Mouse (Mus musculus): ENCODE data around the gene Cyp4f16.
A peak's percentile ranks its signal among the peaks of the same experiment; 100 is the strongest.
"Not testable (repeated sequence)": the region's sequence is repeated elsewhere in the genome, so short reads cannot be mapped to it uniquely, and the experiment has no call there.

Cyp4f16 gene

DNA sequence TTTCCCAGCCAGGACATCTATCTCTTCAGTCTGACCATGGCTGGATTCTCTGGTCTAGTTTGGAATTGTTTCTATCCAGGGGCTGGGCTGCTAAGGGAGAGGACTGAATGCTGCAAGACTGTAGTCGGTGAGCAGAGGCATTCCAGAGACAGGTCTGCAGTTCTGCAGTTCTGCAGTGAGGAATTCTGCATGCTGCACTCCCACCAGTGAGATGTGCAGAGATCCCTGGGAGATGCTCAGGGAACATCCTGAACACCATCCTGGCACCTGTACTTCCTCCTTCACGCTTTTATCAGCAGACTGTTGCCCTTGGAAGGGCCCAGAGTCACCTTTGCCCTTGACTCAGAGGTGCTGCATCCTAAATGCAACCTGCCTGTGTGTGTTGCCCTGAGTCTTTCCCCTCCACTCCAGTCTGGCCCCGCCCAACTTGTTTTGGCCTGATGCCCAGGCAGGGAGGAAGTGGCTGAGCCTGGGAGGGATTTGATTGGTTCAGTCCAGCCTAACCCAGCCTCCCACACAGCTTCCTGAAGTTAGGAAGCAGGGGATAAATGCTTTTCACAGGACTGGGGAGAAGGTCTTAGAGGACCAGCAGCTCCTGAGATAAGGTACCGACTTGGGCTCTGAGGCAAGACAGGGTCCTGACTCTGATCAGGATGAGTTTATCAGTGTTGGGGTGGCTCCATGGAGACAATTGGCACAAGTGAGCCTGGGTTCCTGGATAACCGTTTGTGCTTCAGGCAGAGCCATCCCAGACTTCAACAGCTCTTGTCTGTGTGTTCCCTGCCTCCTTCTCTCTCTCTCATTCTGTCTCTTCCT lies at the start of gene Cyp4f16:
TSS of gene Cyp4f16 (plus strand) at position 508 of the 816 bp plus-strand sequence.
- peak; percentile 79 for DNase-seq

DNA sequence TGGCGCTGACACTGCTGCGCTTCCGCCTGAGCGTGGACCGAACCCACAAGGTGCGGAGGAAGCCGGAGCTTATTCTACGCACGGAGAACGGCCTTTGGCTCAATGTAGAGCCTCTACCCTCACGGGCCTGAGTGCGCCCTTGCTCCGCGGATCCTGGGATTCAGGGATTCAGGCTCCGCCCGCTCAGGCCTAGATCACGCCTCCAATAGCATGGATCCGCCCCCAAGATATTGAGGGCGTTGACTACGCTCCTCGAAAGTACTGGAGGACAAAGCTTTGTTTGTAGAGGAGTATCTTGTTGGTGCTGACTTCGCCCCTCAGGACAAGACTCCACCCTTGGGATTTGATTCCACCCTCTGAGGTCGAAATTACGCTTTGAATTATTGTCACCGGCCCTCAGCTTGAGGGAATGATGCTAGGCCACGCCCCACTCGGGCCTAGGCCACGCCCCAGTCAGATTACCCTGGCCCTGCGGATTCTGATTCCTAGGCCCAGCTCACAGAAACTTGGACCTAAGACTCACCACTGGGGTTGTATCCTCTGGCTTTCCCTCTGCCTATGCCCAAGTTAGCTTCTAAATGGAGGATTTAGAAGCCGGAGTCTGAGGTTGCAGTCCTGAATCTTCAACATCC lies 43.9 kb upstream of the Cyp4f16 start:
- peak; percentile 42 for DNase-seq

DNA sequence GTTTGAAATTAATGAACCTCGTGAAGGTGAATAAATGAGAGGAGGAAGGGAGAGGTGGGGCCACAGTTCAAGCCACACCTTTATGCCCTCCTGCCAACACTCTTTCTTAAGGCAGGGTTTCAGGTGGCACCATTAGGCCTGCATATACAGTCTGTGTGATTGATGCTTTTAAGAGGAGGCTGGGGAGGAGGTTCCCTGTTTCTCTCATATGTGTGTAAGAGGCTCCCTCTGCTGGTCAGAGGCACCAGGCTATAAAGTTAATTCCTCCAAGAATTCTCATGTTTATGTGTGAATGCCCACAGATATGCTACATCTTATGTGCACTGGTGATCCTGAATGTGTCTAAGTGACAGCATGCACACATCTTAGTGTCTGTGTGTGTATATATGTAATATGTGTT lies 41.8 kb upstream of the Cyp4f16 start:
- DNase-seq, result peak; percentile 63

DNA sequence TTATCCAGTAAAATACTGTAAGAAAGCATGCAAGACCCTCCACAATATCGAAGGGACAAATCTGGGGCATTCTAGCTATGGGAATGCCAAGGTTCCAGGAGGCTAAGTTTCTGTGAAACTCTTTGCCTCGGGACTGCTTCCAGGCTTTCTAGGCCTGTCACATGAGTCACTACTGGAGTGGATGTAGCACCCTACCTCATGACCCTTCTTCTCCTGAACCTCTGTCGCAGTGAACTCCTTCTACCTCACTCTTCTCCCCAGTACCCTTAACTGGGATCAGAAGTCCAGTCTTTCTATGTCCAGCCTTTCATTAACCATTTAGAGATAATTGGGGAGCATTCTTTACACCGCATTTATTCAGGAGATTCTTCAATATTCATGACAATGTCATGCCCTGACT lies 35.8 kb upstream of the Cyp4f16 start:
- DNase-seq, result not testable (repeated sequence)

DNA sequence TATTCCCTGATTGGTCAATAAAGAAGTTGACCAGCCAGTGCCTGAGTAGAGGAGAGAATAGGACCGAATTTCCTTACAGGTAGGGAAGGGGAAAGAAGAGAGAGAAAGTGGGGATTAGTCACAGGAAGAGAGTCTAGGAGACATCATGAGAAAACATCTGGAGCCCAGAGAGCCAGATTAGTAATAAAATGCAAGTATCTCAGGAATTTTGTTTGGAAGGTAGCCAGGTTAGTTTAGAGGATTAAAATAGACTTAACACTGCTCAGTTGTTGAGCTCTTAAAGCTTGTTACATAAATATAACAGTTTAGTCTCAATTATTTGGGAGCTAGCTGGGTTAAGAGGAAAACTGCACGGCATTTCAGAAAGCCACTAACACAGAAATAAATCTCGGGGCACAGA lies 35.3 kb upstream of the Cyp4f16 start:
- DNase-seq, result no peak

DNA sequence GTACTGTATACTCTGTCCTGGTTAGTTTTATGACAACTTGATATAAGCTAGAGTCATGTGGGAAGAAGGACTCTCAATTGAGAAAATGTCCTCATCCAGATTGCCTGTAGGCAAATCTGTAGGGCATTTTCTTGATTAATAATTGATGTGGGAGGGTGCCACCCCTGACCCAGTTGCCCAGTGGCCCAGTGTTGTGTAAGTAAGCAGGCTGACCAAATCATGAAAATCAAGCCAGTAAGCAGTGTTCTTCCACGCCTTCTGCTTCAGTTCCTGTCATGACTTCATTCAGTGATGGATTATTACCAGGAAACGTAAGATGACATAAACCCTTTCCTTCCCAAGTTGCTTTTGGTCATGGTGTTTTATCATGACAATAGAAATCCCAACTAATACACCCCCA lies 33.2 kb upstream of the Cyp4f16 start:
- no peak for DNase-seq

DNA sequence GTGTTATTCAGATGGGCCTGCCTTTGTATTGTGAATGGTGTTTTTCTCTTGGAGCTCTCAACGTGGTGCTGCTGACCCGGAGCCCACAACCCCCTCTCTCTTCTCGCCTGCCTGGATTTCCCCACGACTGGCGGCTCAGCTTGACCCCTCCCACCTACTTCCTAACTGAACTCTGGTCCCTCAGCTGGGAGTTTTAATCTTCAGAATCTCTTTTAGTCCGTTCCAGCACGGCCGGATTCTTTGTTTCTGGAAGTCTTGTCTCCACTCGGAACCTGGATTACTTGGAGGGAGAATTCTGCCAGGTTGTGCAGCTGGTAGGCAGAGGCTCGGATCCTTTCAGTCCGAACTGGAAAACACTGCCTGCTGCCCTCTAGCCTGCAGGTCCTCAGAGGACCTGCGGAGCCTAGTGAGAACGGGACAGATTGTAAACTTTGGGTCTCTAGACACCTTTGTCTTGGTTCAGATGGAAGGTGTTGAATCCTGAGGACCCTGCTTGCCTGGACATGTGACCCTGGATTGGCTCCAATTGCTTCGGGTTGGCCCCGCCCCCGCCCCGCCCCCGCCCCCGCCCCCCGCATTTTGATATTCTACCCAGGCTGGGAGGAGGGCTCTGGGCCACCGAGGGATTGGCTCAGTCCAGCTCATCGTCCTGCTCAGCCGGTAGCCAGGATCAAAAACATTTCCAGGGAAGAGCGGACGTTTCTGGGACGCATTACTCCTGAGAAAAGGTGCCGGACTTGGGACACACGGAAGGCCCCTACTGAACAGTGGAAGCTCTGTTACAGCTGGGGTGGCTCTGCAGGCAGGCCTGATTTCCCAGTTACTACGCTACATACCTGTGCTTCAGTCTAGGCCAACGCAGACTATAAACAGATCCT lies 30.3 kb upstream of the Cyp4f16 start, which contains the start of gene Cyp4f17:
TSS of gene Cyp4f17 (plus strand) at position 200 of the 878 bp plus-strand sequence.
- DNase-seq, result peak; percentile 71

DNA sequence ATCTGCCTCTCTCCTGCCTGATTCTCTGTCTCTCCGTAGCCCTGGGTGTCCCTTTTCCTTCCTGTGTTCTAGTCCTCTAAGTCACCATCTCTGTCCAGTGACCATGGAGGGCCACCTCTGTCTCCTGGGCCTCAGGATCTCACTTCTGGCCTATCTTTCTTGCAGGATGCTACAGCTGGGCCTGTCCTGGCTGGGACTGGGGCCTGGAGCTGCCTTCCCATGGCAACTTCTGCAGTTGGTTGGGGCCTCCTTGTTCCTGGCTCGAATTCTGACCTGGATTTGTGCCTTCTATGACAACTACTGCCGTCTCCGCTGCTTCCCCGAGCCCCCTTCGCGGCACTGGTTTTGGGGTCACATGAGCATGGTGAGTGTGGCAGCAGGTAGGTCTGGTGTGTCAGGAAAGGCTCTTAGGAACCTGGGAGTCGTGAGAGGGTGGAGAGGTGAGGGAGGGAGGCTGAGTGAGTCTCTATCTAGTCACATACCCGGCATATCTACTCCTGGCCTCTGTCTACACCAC lies 29.6 kb upstream of the Cyp4f16 start:
- no peak for DNase-seq

DNA sequence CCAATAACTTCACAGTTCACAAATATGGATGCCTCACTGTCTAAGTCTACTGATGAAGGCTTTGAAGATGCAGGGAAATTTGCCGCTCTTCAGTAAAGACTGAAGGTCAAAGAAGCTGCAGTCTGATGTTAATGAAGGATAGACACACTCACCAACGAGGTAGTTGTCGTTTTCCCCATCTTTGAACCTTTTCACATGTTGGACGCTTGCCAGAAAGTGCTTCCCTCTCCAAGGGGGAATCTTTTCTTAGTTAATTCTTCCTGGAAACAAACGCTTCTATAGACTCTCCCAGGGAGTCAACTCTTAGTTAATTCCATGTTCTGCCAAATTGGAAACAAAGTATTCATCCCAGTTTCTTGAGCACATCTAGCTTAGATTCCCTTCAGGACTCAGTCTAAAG lies 20.2 kb upstream of the Cyp4f16 start:
- no peak for DNase-seq

DNA sequence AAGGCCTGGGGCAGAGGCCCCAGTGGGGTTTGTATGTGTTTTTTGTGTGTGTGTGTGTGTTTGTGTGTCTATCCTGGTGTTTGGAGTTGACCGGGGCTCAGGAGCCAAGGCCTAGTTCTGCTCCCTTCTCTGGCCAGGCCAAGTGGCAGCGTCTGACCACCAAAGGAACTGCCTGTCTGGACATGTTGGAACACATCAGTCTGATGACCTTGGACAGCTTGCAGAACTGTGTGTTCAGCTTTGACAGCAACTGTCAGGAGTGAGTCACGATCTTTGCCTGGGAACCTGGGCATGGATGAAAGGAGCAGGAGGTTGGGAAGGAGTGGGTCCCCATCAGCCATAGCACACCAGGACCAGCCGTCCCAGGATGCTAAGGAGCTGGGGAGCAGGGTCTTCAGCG lies 14.4 kb upstream of the Cyp4f16 start:
- DNase-seq, result no peak

DNA sequence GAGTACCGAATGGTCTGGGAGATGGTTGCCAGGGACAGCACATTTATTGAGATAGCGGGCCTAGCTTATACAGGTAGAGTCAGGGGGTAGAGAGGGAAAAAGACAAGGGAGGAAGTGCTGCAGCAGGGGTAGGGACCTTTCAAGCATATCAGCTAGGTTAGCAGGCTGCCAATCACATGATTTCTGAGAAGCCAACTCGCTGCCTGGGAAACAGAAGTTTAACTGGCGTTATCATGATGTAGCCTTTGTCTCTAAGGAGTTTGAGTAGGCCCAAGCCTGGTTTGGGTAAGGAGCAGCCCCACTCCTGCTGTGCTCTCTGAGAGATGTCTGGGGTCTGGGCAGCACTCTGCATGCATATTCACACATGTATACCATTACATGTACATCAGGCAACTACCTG lies 14.0 kb upstream of the Cyp4f16 start:
- DNase-seq, result no peak

DNA sequence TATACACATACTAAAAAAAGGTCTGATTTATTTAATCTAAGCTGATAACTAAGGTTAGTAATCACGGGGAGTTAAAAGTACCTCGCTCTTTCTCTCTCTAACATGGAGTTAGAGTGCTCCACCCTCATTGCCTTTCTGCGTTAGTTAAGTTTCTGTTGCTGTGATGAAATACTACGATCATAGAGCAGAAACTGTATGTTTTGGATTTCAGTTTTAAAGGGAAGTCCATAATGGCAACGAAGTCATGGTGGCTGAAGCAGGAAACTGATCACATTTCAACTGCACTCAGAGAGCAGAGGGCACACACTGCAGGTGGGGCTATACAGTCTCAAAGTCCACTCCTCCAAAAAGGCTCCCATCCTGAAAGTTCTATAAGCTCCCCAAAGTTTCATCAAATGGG lies 13.5 kb upstream of the Cyp4f16 start:
- DNase-seq, result no peak

DNA sequence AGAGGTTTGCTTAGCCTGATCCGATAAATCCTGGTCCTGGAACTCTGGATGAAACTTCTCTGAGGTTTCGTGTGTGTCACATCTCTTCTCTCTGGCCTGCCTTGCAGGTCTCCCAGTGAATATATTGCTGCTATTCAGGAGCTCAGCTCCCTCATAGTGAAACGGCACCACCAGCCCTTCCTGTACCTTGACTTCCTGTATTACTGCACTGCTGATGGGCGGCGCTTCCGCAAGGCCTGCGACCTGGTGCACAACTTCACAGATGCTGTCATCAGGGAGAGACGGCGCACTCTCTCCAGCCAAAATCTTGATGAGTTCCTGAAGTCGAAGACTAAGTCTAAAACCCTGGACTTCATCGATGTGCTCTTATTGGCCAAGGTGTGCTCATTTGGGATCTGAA lies 12.5 kb upstream of the Cyp4f16 start:
- no peak for DNase-seq

DNA sequence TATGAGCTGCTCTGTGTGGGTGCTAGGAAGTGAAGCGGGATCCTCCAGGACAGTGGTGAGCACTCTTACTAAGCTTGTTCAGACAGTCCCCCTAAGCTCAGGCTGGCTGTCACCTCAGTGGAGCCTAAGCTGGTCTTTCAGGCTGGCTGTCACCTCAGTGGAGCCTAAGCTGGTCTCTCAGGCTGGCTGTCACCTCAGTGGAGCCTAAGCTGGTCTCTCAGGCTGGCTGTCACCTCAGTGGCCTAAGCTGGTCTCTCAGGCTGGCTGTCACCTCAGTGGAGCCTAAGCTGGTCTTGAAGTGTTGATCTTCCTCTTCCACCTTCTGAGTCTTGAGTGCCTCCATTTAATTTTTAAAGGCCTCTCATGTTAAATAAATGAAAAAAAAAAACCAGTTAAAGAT lies 10.0 kb upstream of the Cyp4f16 start:
- not testable (repeated sequence) for DNase-seq

DNA sequence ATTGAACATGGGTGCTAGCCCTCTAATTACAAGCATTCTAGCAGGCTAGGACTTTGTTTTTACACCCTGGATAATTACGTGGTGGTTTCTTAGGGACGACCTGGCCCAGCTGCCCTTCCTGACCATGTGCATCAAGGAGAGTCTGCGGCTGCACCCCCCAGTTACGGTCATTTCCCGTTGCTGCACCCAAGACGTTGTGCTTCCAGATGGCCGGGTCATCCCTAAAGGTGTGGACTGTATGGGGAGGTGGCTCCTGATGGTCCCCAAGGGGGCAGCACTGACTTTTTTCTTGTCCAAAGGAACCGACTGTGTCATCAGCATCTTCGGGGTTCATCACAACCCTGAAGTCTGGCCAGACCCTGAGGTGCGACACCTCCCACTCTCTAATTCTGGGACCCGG lies 8.6 kb upstream of the Cyp4f16 start:
- DNase-seq, result no peak

DNA sequence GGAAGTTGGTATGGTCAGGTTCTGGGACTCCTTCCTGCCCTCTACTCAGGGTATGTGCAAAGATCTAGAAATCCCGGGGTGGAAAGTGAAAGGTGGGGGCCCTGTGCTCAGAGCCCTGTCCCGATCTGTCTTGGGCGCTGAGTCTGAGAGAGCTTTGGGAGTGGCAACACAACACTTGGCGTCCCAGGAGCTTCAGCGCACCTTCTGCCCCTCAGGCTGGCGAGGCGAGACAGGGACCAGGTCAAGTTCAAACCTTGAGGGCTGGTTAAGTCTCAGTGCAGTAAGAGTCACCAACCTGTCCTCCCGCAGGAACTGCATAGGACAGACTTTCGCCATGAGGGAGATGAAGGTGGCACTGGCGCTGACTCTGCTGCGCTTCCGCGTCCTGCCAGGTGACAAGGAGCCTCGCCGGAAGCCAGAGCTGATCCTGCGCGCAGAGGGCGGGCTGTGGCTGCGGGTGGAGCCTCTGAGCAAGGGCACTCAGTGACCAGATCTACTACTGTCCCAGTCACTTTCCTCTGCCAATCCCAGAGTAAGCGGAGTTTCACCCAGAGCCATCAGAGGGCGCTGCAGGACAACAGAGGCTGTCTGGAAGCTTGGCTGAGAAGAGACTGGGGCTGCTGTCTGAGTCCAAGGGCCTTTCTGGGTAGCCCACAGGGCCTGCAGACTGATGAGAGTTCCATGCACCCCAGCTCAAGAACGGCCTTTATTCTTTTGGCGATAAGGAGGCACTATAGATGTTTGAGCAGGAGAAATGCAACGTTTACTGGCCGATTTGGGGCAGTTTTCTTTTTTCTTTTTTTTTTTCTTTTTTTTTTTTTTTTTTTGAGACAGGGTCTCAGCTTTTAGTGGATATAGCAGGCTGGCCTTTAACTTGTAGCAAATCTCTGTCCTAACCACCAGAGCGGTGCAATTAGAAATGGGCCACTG lies 7.7 kb upstream of the Cyp4f16 start:
- DNase-seq, result peak; percentile 85

DNA sequence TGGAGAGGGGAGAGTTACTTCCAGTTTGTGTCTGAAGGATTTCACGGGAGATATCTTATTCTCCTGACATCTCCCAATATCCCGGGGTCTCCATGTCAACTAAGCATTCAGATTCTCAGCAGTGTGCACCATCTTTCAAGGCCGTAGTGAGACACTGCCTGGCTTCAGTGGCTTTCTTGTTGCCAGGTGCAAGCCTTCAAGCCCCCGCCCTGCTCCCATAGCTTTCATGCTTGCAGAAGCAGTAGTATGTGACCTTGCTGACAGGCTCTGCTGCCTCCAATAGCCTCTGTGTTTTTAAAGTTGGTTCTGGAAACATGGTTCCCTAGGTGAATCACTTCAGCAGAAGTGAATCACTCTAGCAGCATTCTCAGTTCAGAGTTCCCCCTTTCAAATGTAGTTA lies 4.0 kb upstream of the Cyp4f16 start:
- not testable (repeated sequence) for DNase-seq

DNA sequence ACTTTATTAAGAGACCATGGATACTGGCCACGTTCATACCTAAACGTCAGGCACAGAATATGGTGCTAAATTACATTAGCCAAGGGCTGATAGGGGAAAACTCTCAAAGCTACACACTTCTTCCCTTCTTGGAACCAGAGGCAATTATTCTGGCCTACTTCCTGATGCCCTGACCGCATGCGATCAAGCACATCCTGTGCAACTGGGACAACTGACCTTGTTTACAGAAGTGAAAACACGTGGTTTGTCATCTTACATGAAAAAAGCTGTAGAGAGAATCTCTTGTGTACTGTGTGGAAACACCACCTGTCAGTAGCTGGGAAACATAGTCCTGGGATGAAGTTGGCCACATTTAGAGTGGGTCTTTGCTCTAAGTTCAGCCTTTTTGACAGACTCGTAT lies 2.3 kb upstream of the Cyp4f16 start:
- no peak for DNase-seq

DNA sequence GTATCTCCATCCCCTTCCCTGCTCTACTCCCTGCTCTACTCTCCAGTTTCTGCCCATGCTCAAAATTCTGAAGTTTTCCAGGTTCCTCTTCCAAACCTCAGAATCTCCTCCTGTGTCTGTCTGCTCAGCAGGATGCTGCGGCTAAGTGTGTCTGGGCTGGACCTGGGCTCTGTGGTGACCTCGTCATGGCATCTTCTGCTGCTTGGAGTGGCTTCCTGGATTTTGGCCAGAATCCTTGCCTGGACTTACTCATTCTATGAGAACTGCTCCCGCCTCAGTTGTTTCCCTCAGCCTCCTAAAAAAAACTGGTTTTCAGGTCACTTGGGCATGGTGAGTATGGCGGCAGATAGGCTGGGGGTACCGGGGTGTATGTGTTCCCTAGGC lies 501 bp downstream of the Cyp4f16 start:
- DNase-seq, result no peak

DNA sequence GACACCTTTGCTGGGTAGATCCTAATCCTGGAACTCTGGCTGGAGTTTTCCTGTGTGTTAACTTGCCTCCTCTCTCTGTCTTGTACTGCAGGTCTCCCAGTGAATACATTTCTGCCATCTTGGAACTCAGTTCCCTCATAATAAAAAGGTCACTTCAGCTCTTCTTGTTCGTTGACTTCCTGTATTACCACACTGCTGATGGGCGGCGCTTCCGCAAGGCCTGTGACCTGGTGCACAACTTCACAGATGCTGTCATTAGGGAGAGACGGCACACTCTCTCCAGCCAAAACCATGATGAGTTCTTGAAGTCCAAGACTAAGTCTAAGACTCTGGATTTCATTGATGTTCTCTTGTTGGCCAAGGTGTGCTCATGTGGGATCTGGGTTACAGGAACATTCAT lies 8.4 kb downstream of the Cyp4f16 start:
- DNase-seq, result not testable (repeated sequence)

DNA sequence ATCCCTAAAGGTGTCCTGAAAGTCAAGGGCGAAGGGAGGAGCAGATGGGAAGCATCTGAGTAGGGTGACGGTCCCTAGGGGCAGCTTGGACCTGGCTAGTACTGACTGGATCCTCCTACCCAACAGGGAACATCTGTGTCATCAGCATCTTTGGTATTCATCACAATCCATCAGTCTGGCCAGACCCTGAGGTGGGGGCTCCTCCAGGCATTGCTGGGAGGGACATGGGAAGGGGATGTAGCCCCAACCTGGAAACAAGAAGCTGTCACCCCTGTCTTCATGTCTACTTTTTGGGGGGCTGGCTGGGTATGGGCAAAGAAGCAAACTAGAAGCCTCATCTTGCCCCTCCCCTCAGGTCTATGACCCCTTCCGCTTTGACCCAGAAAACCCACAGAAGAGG lies 14.0 kb downstream of the Cyp4f16 start:
- not testable (repeated sequence) for DNase-seq
